Mouse (Mus musculus): ENCODE data around the gene Wwc2. TPM values are rescaled to one million over a fixed set of nuclear protein-coding genes. Genes with fewer than 3 reads are reported as not detected.

Wwc2 gene
- total and polyA plus RNA-seq, 2 experiments from 2014 or later = 5.3 to 11.2 TPM

GRCm38 (mm10) chr8:47872361-47873107 is 118.2 kb downstream of the Wwc2 start:
- no peaks in the 10 kb centered on the region for H3K4me1 ChIP-seq (ENCODE audit: insufficient read depth, low read length)
- no peak overlapping the region for H3K4me3 ChIP-seq (ENCODE audit: low read length)
- H3K27me3 ChIP-seq (ENCODE audit: insufficient read depth, low read length) = no peaks in the 10 kb centered on the region
- TF ChIP-seq CTCF (IDR thresholded peaks at IDR 0.05; ENCODE audit: low read depth) = peak; percentile 99
- peak; percentile 86 for ATAC-seq
- H3K9me3 ChIP-seq (ENCODE audit: low read length) = no peaks in the 10 kb centered on the region
- no peak overlapping the region for H3K9ac ChIP-seq (replicated peaks; ENCODE audit: low read length)
- 51% methylated on average over 13 of the region's 13 CpGs for WGBS
- no peak overlapping the region for H3K27ac ChIP-seq
- H3K4me2 ChIP-seq (ENCODE audit: low read depth, low read length) = no peak overlapping the region
- peaks cover 4% of the 10 kb centered on the region; the same call in 1 of the 2 replicates for H3K36me3 ChIP-seq (ENCODE audit: insufficient read depth, low read length)
- peak; percentile 81 for DNase-seq (ENCODE audit: low spot score)

- ATAC-seq (peak; percentile 87), DNase-seq (ENCODE audit: low spot score) (peak; percentile 88)
- Histone ChIP-seq H3K4me1 (ENCODE audit: insufficient read depth, low read length) (no peaks in the 10 kb centered on the region), H3K9ac (replicated peaks; ENCODE audit: low read length) (no peak overlapping the region), H3K36me3 (ENCODE audit: insufficient read depth, low read length) (peaks cover 8% of the 10 kb centered on the region), H3K4me2 (ENCODE audit: low read depth, low read length) (no peak overlapping the region), H3K9me3 (ENCODE audit: low read length) (no peaks in the 10 kb centered on the region), H3K27me3 (ENCODE audit: insufficient read depth, low read length) (no peaks in the 10 kb centered on the region), H3K27ac (no peak overlapping the region), H3K4me3 (ENCODE audit: low read length) (no peak overlapping the region)
- 23% methylated on average over 8 of the region's 8 CpGs for WGBS
- peak; percentile 98 for TF ChIP-seq CTCF (IDR thresholded peaks at IDR 0.05; ENCODE audit: low read depth)
Observed at GRCm38 (mm10) chr8:47867067-47867466, 123.7 kb downstream of the Wwc2 start.

- no peak for TF ChIP-seq CTCF (IDR thresholded peaks at IDR 0.05; ENCODE audit: low read depth)
- DNase-seq (ENCODE audit: low spot score) = no peak
- Histone ChIP-seq H3K4me1 (ENCODE audit: insufficient read depth, low read length) (no peaks in the 10 kb centered on the region), H3K9ac (replicated peaks; ENCODE audit: low read length) (no peak overlapping the region), H3K4me2 (ENCODE audit: low read depth, low read length) (no peak overlapping the region), H3K4me3 (ENCODE audit: low read length) (no peak overlapping the region), H3K36me3 (ENCODE audit: insufficient read depth, low read length) (peaks cover 8% of the 10 kb centered on the region), H3K9me3 (ENCODE audit: low read length) (no peaks in the 10 kb centered on the region), H3K27ac (no peak overlapping the region), H3K27me3 (ENCODE audit: insufficient read depth, low read length) (no peaks in the 10 kb centered on the region)
- no peak for ATAC-seq
- WGBS = 86% methylated on average over 8 of the region's 8 CpGs
Observed at GRCm38 (mm10) chr8:47866568-47866967, 124.2 kb downstream of the Wwc2 start.

- Histone ChIP-seq H3K27me3 (ENCODE audit: insufficient read depth, low read length) (no peaks in the 10 kb centered on the region), H3K4me1 (ENCODE audit: insufficient read depth, low read length) (no peaks in the 10 kb centered on the region), H3K4me3 (ENCODE audit: low read length) (no peak overlapping the region), H3K36me3 (ENCODE audit: insufficient read depth, low read length) (peaks cover 5% of the 10 kb centered on the region; the same call in 1 of the 2 replicates), H3K9ac (replicated peaks; ENCODE audit: low read length) (no peak overlapping the region), H3K27ac (no peak overlapping the region), H3K9me3 (ENCODE audit: low read length) (no peaks in the 10 kb centered on the region), H3K4me2 (ENCODE audit: low read depth, low read length) (no peak overlapping the region)
- no peak for ATAC-seq
- DNase-seq (ENCODE audit: low spot score) = no peak
- TF ChIP-seq CTCF (IDR thresholded peaks at IDR 0.05; ENCODE audit: low read depth) = no peak
- WGBS = 78% methylated on average over 12 of the region's 12 CpGs
Observed at GRCm38 (mm10) chr8:47859259-47859658, 131.5 kb downstream of the Wwc2 start.

- DNase-seq (ENCODE audit: low spot score) (no peak), ATAC-seq (no peak)
- no peaks in the 10 kb centered on the region for H3K27me3 ChIP-seq (ENCODE audit: insufficient read depth, low read length)
- H3K36me3 ChIP-seq (ENCODE audit: insufficient read depth, low read length) = 0 out of 2 replicates have a peak, but pooled peaks cover 3% of the 10 kb centered on the region
- H3K4me3 ChIP-seq (ENCODE audit: low read length) = no peak overlapping the region
- H3K9ac ChIP-seq (replicated peaks; ENCODE audit: low read length) = no peak overlapping the region
- no peak overlapping the region for H3K4me2 ChIP-seq (ENCODE audit: low read depth, low read length)
- H3K4me1 ChIP-seq (ENCODE audit: insufficient read depth, low read length) = no peaks in the 10 kb centered on the region
- 82% methylated on average over 5 of the region's 5 CpGs for WGBS
- H3K9me3 ChIP-seq (ENCODE audit: low read length) = no peaks in the 10 kb centered on the region
- H3K27ac ChIP-seq = no peak overlapping the region
- no peak for TF ChIP-seq CTCF (IDR thresholded peaks at IDR 0.05; ENCODE audit: low read depth)
Observed at GRCm38 (mm10) chr8:47853356-47853755, 137.4 kb downstream of the Wwc2 start.

- H3K36me3 ChIP-seq (ENCODE audit: insufficient read depth, low read length) = no peaks in the 10 kb centered on the region
- 83% methylated on average over 5 of the region's 5 CpGs for WGBS
Observed at GRCm38 (mm10) chr8:47852737-47853136, 138.0 kb downstream of the Wwc2 start.

More at GRCm38 (mm10) chr8:47852737-47853136, 138.0 kb downstream of the Wwc2 start:
- TF ChIP-seq CTCF (IDR thresholded peaks at IDR 0.05; ENCODE audit: low read depth) = no peak
- Histone ChIP-seq H3K4me1 (ENCODE audit: insufficient read depth, low read length) (no peaks in the 10 kb centered on the region), H3K27ac (no peak overlapping the region), H3K9ac (replicated peaks; ENCODE audit: low read length) (no peak overlapping the region), H3K4me3 (ENCODE audit: low read length) (no peak overlapping the region), H3K4me2 (ENCODE audit: low read depth, low read length) (no peak overlapping the region), H3K9me3 (ENCODE audit: low read length) (no peaks in the 10 kb centered on the region), H3K27me3 (ENCODE audit: insufficient read depth, low read length) (no peaks in the 10 kb centered on the region)
- no peak for DNase-seq (ENCODE audit: low spot score)
- no peak for ATAC-seq

All from hindbrain, postnatal 0 days (tissue).